Mouse (Mus musculus): ENCODE data around the gene Edaradd.

GRCm38 (mm10) chr13:12554211-12554610, 34.0 kb upstream of the Edaradd start:
- TF ChIP-seq POLR2A (IDR thresholded peaks at IDR 0.05; ENCODE audit: borderline replicate concordance, control insufficient read depth, low read depth, low read length) (no peak), CTCF (IDR thresholded peaks at IDR 0.05; ENCODE audit: control insufficient read depth, insufficient read depth, low read length) (no peak)
